Mouse (Mus musculus) right cerebral cortex, postnatal 36 days (tissue): ENCODE data around the gene Fam71f1.
A peak's percentile ranks its signal among the peaks of the same experiment; 100 is the strongest.
"Not testable (repeated sequence)": the region's sequence is repeated elsewhere in the genome, so short reads cannot be mapped to it uniquely, and the experiment has no call there.

Experiments
- DNase-seq, 2 experiments: peaks; one replicate each; pipeline ENCODE4 v3.0.0; 2022; ENCODE audit warnings: low spot score in 2 of 2, mixed read lengths in 1 of 2

Fam71f1 gene

GRCm38 (mm10) chr6:29326961-29327360, 8.0 kb downstream of the Fam71f1 start:
- no peak for DNase-seq

- DNase-seq: no peak
Observed at GRCm38 (mm10) chr6:29329514-29329913, 10.6 kb downstream of the Fam71f1 start.

GRCm38 (mm10) chr6:29346512-29346911, 27.6 kb downstream of the Fam71f1 start:
- not testable (repeated sequence) for DNase-seq

GRCm38 (mm10) chr6:29347189-29347588, 28.2 kb downstream of the Fam71f1 start:
- DNase-seq: no peak

- DNase-seq: peak; percentile 99
Observed at GRCm38 (mm10) chr6:29347665-29348370, 28.9 kb downstream of the Fam71f1 start, which contains the start of gene Calu. Calu (plus strand) TSS chr6:29348069.

- DNase-seq: no peak
Observed at GRCm38 (mm10) chr6:29348371-29348724, 29.4 kb downstream of the Fam71f1 start.

GRCm38 (mm10) chr6:29351613-29352012, 32.7 kb downstream of the Fam71f1 start:
- no peak for DNase-seq

- no peak for DNase-seq
Observed at GRCm38 (mm10) chr6:29352816-29353215, 33.9 kb downstream of the Fam71f1 start.

- no peak for DNase-seq
Observed at GRCm38 (mm10) chr6:29359386-29359785, 40.4 kb downstream of the Fam71f1 start.

GRCm38 (mm10) chr6:29360211-29360610, 41.3 kb downstream of the Fam71f1 start:
- DNase-seq: no peak

GRCm38 (mm10) chr6:29362246-29363128, 43.5 kb downstream of the Fam71f1 start:
- DNase-seq: no peak

- no peak for DNase-seq
Observed at GRCm38 (mm10) chr6:29363129-29363515, 44.2 kb downstream of the Fam71f1 start.

- DNase-seq: no peak
Observed at GRCm38 (mm10) chr6:29365277-29365676, 46.3 kb downstream of the Fam71f1 start.

GRCm38 (mm10) chr6:29377386-29377785, 58.4 kb downstream of the Fam71f1 start:
- DNase-seq: no peak

GRCm38 (mm10) chr6:29378678-29379077, 59.7 kb downstream of the Fam71f1 start:
- DNase-seq: no peak

GRCm38 (mm10) chr6:29379954-29380353, 61.0 kb downstream of the Fam71f1 start:
- no peak for DNase-seq

GRCm38 (mm10) chr6:29382442-29382841, 63.5 kb downstream of the Fam71f1 start:
- DNase-seq: no peak
